Mouse (Mus musculus): ENCODE data around the gene Ces2a.

GRCm38 (mm10) chr8:104742039-104742438, 8.2 kb downstream of the Ces2a start:
- TF ChIP-seq POLR2A (IDR thresholded peaks at IDR 0.05; ENCODE audit: low read depth, low read length) (no peak), CTCF (IDR thresholded peaks at IDR 0.05; ENCODE audit: borderline replicate concordance, insufficient read depth, low read length) (no peak)

Measured in embryonic fibroblast, embryonic 13.5 days (primary cell).